Mouse (Mus musculus): ENCODE measurements around the gene Oard1. TPM values are rescaled to one million over a fixed set of nuclear protein-coding genes. Genes with fewer than 3 reads are reported as not detected.

The Oard1 gene
- polyA plus RNA-seq, 1 experiment from 2014 or later, result 30.1 TPM

GRCm38 (mm10) chr17:48391446-48391845, 18.4 kb upstream of the Oard1 start:
- Histone ChIP-seq H3K36me3 (ENCODE audit: inconsistent target) (peaks cover 98% of the 10 kb centered on the region), H3K27ac (no peak overlapping the region), H3K79me2 (ENCODE audit: inconsistent target) (peaks cover 38% of the 10 kb centered on the region), H3K4me3 (ENCODE audit: inconsistent target) (no peak overlapping the region)
- WGBS (ENCODE audit: missing documents), result 93% methylated on average over 5 of the region's 5 CpGs

GRCm38 (mm10) chr17:48392616-48393015, 17.2 kb upstream of the Oard1 start:
- H3K4me3 ChIP-seq (ENCODE audit: inconsistent target), result no peak overlapping the region
- H3K36me3 ChIP-seq (ENCODE audit: inconsistent target), result peaks cover 92% of the 10 kb centered on the region
- H3K79me2 ChIP-seq (ENCODE audit: inconsistent target), result peaks cover 49% of the 10 kb centered on the region
- 94% methylated on average over 2 of the region's 3 CpGs for WGBS (ENCODE audit: missing documents)
- H3K27ac ChIP-seq, result no peak overlapping the region

DNA sequence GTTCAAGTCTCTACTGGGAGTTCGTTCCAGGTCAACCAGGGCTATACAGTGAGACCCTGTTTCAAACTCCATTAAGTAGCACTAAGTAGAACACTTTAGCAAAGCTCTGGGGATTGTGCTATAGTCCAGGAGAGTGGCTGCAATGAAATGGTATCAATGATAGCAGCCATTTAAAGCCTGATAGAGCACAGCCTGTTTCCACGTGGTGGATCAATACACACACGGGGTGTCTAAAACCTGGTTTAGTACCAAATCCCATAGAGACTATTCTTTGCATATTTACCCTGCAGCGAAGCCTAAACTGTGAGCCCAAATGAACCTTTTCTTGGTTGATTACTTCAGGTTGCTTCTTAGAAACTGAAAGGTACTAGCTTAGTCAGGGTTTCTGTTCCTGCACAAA, 8.1 kb upstream of the Oard1 start:
- Histone ChIP-seq H3K4me3 (ENCODE audit: inconsistent target) (no peak overlapping the region), H3K36me3 (ENCODE audit: inconsistent target) (peaks cover 33% of the 10 kb centered on the region), H3K27ac (no peak overlapping the region), H3K79me2 (ENCODE audit: inconsistent target) (peaks cover 98% of the 10 kb centered on the region)
- 92% methylated on average over 4 of the region's 4 CpGs for WGBS (ENCODE audit: missing documents)

DNA sequence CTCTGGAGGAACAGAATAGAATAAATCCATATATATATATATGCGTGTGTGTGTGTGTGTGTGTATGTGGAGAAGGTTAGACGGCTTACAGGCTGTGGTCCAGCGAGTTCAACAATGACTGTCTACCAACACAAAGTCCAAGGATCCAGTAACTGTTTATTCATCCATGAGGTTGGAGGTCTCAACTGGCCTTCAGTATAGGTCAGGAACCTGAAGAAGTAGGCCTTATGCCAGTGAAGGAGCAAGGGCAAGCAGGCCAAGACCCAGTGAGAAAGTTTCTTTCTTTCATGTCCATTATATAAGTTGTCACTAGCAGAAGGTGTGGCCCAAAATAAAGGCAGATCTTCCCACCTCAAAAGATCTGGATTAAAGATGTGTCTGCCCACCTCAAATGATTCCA, 7.1 kb upstream of the Oard1 start:
- no peak overlapping the region for H3K4me3 ChIP-seq (ENCODE audit: inconsistent target)
- no peak overlapping the region for H3K27ac ChIP-seq
- 83% methylated on average over 3 of the region's 3 CpGs for WGBS (ENCODE audit: missing documents)
- peaks cover 98% of the 10 kb centered on the region for H3K79me2 ChIP-seq (ENCODE audit: inconsistent target)
- H3K36me3 ChIP-seq (ENCODE audit: inconsistent target), result peaks cover 29% of the 10 kb centered on the region

DNA sequence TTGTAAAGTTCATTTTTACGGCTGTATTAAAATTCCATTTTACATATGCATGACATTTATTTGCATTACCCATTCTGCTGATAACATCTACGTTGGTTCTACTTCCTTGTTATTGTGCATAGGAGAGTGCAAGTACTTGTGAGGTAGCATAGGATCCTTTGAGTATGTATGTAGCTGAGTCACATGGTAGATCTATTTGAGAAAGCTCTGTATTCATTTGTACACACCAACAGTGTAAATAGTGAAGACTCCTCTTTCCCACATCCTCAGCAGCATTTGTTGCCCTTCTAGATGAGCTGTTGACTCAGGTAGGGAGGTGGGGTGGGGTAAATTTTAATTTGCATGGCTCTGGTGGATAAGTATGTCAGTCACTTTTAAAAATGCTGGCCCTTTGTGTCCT, 6.0 kb upstream of the Oard1 start:
- 60% methylated on average over 2 of the region's 2 CpGs for WGBS (ENCODE audit: missing documents)
- Histone ChIP-seq H3K36me3 (ENCODE audit: inconsistent target) (peaks cover 18% of the 10 kb centered on the region), H3K27ac (no peak overlapping the region), H3K79me2 (ENCODE audit: inconsistent target) (peaks cover 97% of the 10 kb centered on the region), H3K4me3 (ENCODE audit: inconsistent target) (no peak overlapping the region)

DNA sequence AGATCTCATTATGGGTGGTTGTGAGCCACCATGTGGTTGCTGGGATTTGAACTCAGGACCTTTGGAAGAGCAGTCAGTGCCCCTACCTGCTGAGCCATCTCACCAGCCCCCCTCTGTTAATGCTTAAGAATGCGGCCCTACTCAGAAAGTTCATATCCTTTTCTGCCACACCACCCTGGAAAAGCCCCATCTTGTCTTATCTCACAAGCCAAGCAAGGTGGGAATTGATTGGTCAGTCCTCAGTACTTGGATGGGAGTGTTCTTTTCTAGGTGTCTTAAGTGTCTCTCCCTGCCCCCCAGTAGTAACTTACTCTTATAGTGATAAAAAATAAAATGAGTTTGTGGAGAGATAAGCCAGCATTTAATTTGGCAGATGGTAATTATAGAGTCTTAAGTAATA, 5.1 kb upstream of the Oard1 start:
- H3K36me3 ChIP-seq (ENCODE audit: inconsistent target), result peaks cover 9% of the 10 kb centered on the region
- H3K79me2 ChIP-seq (ENCODE audit: inconsistent target), result peaks cover 89% of the 10 kb centered on the region
- WGBS (ENCODE audit: missing documents), result 94% methylated on average over 1 of the region's 1 CpGs
- no peak overlapping the region for H3K4me3 ChIP-seq (ENCODE audit: inconsistent target)
- H3K27ac ChIP-seq, result no peak overlapping the region

GRCm38 (mm10) chr17:48407154-48407553, 2.7 kb upstream of the Oard1 start:
- 37% methylated on average over 4 of the region's 4 CpGs for WGBS (ENCODE audit: missing documents)
- H3K27ac ChIP-seq, result peak overlapping the region; percentile 67; the same call in 1 of the 2 replicates
- H3K36me3 ChIP-seq (ENCODE audit: inconsistent target), result no peaks in the 10 kb centered on the region
- H3K79me2 ChIP-seq (ENCODE audit: inconsistent target), result peaks cover 76% of the 10 kb centered on the region
- no peak overlapping the region for H3K4me3 ChIP-seq (ENCODE audit: inconsistent target)

- Histone ChIP-seq H3K4me3 (ENCODE audit: inconsistent target) (peak overlapping the region; percentile 54), H3K36me3 (ENCODE audit: inconsistent target) (no peaks in the 10 kb centered on the region), H3K27ac (peak overlapping the region; percentile 67), H3K79me2 (ENCODE audit: inconsistent target) (peaks cover 67% of the 10 kb centered on the region)
- 3% methylated on average over 8 of the region's 8 CpGs for WGBS (ENCODE audit: missing documents)
Measured at GRCm38 (mm10) chr17:48407910-48408525, 1.8 kb upstream of the Oard1 start.

GRCm38 (mm10) chr17:48408526-48409291, 1.1 kb upstream of the Oard1 start:
- Histone ChIP-seq H3K4me3 (ENCODE audit: inconsistent target) (peak overlapping the region; percentile 54), H3K36me3 (ENCODE audit: inconsistent target) (0 out of 2 replicates have a peak, but pooled peaks cover 5% of the 10 kb centered on the region), H3K27ac (peak overlapping the region; percentile 74), H3K79me2 (ENCODE audit: inconsistent target) (peaks cover 62% of the 10 kb centered on the region)
- under 1% methylated on average over 44 of the region's 47 CpGs for WGBS (ENCODE audit: missing documents)

- peaks cover 19% of the 10 kb centered on the region for H3K36me3 ChIP-seq (ENCODE audit: inconsistent target)
- under 1% methylated on average over 13 of the region's 13 CpGs for whole genome bisulfite sequencing (ENCODE audit: missing documents)
Measured at GRCm38 (mm10) chr17:48410299-48410785, 528 bp downstream of the Oard1 start.

DNA sequence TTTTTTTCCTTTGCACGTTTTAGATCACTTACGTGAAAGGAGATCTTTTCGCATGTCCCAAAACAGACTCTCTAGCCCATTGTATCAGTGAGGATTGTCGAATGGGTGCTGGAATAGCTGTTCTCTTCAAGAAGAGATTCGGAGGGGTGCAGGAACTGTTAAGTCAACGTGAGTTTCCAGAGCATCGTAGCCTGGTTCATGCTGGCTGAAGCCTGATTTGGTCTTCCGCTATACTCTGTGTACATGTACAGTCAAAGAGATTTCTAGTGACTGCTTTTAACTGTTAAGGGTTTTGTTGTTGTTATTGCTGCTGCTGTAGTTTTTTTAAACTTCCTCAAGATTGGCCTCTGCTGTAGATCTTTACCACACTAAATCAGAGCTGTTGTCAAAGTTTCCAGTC, 1.4 kb downstream of the Oard1 start:
- WGBS (ENCODE audit: missing documents), result 57% methylated on average over 8 of the region's 8 CpGs

More at GRCm38 (mm10) chr17:48410299-48410785, 528 bp downstream of the Oard1 start:
- Histone ChIP-seq H3K27ac (peak overlapping the region; percentile 89), H3K4me3 (ENCODE audit: inconsistent target) (peak overlapping the region; percentile 90), H3K79me2 (ENCODE audit: inconsistent target) (peaks cover 46% of the 10 kb centered on the region)

DNA sequence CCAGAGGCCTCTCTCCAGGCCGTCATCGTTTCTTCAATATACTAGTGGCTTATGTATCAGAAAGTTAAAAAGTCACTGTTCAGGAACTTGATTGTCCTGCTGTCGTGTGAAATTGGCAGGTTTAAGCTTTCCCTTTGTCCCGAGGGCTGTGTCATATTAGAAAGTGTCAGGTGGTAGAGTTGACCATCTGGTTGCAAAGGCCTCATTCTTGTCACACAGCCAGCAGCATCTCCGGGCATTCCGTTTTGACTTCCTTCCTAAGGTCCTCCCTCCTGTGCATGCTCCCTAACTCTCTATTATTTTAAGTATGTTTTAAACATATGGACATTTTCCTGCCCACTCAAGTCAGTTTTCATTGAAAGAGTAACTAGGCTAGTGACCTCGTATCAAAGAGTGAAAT, 6.2 kb downstream of the Oard1 start:
- H3K27ac ChIP-seq, result no peak overlapping the region
- peaks cover 12% of the 10 kb centered on the region; the same call in 1 of the 2 replicates for H3K79me2 ChIP-seq (ENCODE audit: inconsistent target)
- no peak overlapping the region for H3K4me3 ChIP-seq (ENCODE audit: inconsistent target)
- WGBS (ENCODE audit: missing documents), result 94% methylated on average over 7 of the region's 7 CpGs
- peaks cover 24% of the 10 kb centered on the region for H3K36me3 ChIP-seq (ENCODE audit: inconsistent target)

More for the DNA sequence above, 1.4 kb downstream of the Oard1 start:
- Histone ChIP-seq H3K36me3 (ENCODE audit: inconsistent target) (peaks cover 24% of the 10 kb centered on the region), H3K27ac (peak overlapping the region; percentile 89), H3K4me3 (ENCODE audit: inconsistent target) (peak overlapping the region; percentile 90), H3K79me2 (ENCODE audit: inconsistent target) (peaks cover 37% of the 10 kb centered on the region)

DNA sequence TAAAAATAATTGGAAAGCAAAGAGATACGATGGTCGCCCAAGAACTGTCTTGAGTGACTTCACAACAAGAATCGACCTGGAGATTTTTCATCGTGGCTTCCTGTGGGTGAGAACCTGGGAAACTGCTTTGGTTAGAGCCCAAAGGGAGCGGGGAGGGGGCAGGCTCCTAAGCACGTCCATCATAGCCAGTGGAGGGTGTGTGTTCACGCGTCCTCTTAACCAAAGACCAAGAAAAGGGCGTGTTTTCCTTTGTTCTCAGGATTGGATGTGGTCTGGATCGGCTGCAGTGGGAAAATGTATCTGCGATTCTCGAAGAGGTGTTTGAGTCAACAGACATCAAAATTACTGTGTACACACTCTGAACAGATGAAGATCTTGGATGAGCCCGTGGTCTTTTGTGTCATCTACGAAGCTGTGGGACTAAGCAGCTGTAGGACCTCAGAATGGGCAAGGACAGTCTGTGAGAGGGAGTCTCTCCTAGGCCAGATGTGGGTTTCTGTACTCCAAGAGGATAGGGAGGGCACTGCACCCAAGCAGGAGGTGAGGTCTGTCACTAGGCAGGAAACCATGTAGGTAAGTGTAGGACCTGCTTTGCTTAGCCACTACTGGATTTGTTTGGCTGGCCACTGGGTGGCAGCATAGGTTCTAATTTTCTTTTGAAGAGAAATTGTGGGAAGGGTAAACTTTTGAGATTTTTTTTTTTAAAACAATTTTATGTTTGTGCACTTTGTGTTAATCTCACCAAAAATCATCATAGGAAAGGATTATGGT, 6.8 kb downstream of the Oard1 start:
- WGBS (ENCODE audit: missing documents), result 92% methylated on average over 12 of the region's 14 CpGs
- Histone ChIP-seq H3K79me2 (ENCODE audit: inconsistent target) (peaks cover 6% of the 10 kb centered on the region; the same call in 1 of the 2 replicates), H3K36me3 (ENCODE audit: inconsistent target) (peaks cover 24% of the 10 kb centered on the region), H3K4me3 (ENCODE audit: inconsistent target) (no peak overlapping the region), H3K27ac (no peak overlapping the region)

GRCm38 (mm10) chr17:48417521-48417920, 7.7 kb downstream of the Oard1 start:
- Histone ChIP-seq H3K36me3 (ENCODE audit: inconsistent target) (peaks cover 24% of the 10 kb centered on the region), H3K79me2 (ENCODE audit: inconsistent target) (no peaks in the 10 kb centered on the region), H3K4me3 (ENCODE audit: inconsistent target) (no peak overlapping the region), H3K27ac (no peak overlapping the region)
- WGBS (ENCODE audit: missing documents), result 71% methylated on average over 6 of the region's 6 CpGs

All from macrophage (primary cell).